Mouse (Mus musculus) CD4-positive naive resting alpha-beta T cell, adult 76 days (primary cell): ENCODE results near the gene Bzw1. TPM values are rescaled to one million over a fixed set of nuclear protein-coding genes. Genes with fewer than 3 reads are reported as not detected.

ENCODE experiments used
- total RNA-seq: library from RNA; stranded (reverse); gene quantifications from one replicate; pipeline ENCODE4 v1.2.4, GENCODE M21; 2023

The Bzw1 gene
- total RNA-seq: 192 TPM

DNA sequence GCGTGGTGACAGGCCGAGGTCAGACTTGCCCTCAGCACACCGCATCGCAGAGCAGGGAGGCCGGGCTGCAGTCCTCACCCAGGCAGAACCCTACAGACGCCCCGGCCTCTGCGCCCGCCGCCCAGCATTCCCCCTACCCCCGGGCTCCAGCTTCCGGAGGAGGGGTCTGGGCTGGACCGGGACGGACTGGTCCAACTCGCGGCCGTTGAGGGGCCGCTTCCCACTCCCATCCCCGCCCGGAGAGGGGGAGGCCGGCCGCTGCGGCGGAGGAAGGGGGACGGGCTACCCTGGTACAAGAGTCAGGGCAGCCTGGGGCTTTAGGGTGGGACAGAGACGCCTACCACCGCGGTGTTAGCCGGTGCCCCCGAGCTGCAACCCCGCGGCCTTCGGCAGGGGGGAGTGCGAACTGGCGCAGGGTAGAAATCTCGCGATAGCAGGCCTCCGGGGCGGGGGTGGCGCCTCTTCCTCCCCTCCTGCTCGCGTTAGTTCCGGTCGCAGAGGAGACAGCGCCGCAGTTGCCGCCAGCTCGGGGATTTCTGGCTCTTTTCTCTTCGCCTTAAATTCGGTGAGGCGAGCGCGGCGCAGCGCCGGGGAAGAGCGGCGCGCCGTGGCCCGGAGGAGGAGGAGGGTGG, at the start of gene Bzw1:
TSS of gene Bzw1 (plus strand) at position 247 of the 632 bp plus-strand sequence.

DNA sequence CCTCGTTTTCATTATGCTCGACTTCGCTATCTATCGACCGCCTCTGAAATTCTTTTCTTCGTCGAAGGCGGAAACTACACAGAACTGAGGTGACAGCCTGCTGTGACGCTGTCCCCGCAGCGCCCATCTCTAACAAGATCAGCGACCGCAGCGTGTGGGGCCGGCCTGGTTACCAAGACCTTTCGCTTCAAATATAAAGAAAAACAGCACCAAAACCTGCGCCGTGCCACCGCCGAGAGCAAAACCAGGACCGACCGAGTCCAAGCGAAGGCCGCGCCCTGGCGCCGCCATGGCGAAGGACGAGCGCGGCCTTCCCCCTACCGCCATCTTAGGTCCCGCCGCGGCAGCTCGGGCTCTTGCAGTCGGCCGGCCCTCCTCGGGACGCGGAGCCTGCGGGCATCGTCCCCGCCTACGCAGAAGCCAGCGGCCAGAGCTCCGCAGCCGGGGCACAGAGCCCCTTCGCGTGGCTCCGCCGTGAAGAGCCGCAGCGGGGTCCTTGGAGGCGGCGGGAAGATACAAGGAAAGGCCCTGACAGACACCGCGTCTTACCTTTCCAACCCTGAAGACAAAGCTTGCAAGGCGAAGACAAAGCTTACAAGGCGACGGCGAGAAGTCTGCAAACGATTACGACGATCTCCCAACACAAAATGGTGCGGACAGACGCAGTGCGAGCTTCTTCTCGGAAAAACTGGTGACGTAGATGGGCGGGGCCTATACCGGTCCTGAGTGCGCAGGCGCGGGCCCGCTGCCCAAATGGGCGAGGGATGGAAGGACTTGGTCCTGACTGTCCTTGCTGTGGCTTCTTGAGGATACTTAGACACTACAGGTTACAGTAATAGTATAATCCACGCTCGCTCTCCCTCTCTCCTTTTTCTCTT, 30.9 kb downstream of the Bzw1 start, which contains the start of gene Clk1:
TSS of gene Clk1 (minus strand) at position 696 of the 878 bp plus-strand sequence.

GRCm38 (mm10) chr1:58445143-58445722, 52.5 kb downstream of the Bzw1 start, which contains the start of the genes Nif3l1 and Ppil3:
Gene Nif3l1 (plus strand): TSS chr1:58445151.
Gene Ppil3 (minus strand): TSS chr1:58445486.

Other genes starting within 250 kb of the Bzw1 start
- not detected for gene Aox4, start 182.5 kb upstream of the Bzw1 start, total RNA-seq
- 0.47 TPM for gene Aox2, start 114.6 kb upstream of the Bzw1 start, total RNA-seq
- 1,780 TPM for gene Clk1, start 31.2 kb downstream of the Bzw1 start, total RNA-seq
- gene Nif3l1, start 52.3 kb downstream of the Bzw1 start, total RNA-seq: 38.0 TPM
- gene Ppil3, start 52.6 kb downstream of the Bzw1 start, total RNA-seq: 25.1 TPM
- gene Orc2, start 112.2 kb downstream of the Bzw1 start, total RNA-seq: 25.0 TPM
- 23.7 TPM for gene Fam126b, start 193.4 kb downstream of the Bzw1 start, total RNA-seq
- 32.7 TPM for gene Ndufb3, start 193.5 kb downstream of the Bzw1 start, total RNA-seq